Mouse (Mus musculus): ENCODE measurements around the gene Prpf38b.
A peak's percentile ranks its signal among the peaks of the same experiment; 100 is the strongest.
"Not testable (repeated sequence)": the region's sequence is repeated elsewhere in the genome, so short reads cannot be mapped to it uniquely, and the experiment has no call there.

Gene Prpf38b

DNA sequence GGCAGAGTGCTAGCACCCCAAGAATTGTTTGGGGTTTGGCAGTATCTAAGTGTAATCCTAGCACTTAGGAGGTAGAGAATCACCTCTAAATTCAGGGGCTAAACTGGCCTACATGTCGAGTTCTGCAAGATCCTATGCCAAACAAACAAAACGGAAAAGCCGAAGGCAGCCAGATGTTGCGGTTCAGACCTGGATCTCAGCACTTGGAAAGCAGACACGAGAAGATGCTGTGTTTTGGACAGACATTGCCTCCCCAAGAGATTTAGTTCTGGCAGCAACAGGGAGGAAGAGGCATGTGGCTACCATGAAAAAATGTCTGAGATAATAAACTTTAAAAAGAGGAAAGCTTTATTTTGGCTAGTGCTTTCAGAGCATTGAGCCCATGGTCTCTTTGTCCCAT is 10.8 kb downstream of the Prpf38b start:
- DNase-seq (ENCODE audit: low spot score in 2 of 2): no peak

DNA sequence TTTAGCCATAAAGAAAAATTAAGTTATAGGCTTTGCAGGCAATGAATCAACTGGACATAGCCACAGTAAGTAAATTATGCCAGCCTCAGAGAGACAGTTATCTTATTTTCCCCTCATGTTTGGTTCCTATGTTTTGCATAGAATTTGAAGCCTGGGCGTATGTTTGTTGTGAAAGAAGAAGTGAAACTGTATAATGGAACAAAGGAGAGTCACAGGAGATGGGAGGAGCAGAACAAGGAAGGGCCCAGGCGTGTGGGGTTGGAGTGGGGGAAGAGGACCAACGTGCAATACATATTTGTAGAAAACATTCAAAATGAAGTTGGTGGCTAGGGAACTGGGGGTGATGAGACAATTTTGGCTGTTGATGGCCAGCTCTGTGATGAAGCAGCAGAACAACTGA is 11.4 kb downstream of the Prpf38b start:
- DNase-seq (ENCODE audit: low spot score in 2 of 2): no peak

DNA sequence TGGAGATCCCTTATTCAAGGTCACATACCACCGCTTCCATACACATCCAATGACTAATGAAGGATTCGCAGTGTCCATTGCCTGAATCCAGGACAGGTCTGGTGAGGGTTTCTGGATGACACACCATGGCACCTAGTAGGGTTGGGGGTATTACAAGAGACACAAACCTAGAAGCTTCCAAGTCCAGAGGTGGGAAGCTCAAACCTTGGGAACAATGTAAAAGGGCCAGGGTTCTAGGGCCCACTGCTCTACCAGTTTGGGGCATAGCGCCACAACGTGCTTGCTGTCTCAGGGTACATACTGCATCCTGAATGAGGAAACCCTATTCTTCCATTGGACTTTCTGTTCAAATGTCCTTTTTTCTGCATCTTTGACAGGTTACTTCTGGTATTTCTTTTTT is 12.9 kb downstream of the Prpf38b start:
- DNase-seq (ENCODE audit: low spot score in 2 of 2): no peak

DNA sequence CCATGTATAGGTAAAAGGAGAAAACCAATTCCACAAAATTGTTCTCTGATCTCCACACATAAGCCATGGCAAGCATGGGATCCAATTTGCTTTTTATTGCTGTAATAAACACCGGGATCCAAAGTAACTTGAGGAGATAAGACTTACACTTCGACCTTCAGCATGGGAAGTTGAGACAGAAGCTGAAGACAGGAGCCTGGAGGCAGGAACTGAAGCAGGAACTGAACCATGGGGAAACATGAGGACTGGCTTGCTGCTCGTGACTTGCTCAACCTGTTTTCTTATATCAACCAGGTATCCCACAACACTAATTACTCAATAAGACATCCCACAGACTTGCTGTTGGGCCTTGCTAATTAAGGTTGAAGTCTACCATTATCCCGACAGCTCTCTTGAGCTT is 18.6 kb downstream of the Prpf38b start:
- no peak for DNase-seq (ENCODE audit: low spot score in 2 of 2)

DNA sequence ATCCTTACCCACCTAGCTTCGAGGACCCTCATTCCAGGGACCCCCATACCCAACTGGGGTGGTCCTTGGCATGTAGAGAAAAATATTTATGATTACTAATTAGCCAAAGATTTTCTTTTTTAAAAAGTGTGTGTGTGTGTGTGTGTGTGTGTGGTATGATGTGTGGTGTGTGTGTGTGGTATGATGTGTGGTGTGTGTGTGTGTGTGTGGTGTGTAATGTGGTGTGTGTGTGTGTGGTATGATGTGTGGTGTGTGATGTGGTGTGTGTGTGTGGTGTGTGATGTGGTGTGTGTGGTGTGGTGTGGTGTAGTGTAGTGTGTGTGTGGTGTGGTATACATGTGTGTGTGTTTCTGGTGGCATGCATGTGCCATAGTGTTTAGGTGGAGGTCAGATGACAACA is 19.4 kb downstream of the Prpf38b start:
- no peak for DNase-seq (ENCODE audit: low spot score in 2 of 2)

DNA sequence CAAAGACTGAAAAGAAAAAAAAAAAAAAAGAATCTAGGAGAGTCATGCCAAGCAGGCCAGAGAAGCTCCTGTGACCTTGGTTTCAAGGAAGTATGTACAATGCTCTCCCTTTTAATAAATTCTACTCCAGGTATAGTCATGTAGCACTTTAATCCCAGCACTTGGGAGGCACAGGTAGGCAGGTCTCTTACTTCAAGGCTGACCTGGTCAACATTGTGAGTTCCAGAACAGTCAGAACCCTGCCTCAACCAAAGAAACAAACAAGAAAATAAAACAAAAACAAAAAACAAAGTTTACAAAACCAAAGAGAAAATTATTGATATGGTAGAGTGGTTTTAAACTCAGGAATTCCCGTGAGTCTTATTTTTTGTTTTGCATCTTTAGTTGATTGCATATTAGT is 21.6 kb downstream of the Prpf38b start, which contains the start of gene Fndc7:
Gene Fndc7 (minus strand): TSS at position 101 of the 400 bp plus-strand sequence.
- DNase-seq (ENCODE audit: low spot score in 2 of 2): no peak

DNA sequence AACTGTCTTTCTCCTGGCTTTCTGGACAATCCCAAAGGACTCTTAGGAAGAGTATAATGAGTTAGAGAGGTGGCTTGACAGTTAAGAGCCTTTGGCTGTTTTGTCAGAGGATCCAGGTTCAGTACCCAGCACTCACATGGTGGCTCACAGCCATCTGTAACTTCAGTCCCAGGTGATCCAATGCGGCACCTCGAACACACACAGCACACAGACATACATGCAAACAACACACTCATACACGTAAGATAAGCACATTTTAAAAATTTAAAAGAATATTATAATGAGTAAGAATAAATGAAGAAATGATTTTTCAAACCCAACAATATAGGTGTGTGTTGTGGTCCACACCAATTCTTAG is 23.9 kb downstream of the Prpf38b start:
- no peak for DNase-seq (ENCODE audit: low spot score in 2 of 2)

DNA sequence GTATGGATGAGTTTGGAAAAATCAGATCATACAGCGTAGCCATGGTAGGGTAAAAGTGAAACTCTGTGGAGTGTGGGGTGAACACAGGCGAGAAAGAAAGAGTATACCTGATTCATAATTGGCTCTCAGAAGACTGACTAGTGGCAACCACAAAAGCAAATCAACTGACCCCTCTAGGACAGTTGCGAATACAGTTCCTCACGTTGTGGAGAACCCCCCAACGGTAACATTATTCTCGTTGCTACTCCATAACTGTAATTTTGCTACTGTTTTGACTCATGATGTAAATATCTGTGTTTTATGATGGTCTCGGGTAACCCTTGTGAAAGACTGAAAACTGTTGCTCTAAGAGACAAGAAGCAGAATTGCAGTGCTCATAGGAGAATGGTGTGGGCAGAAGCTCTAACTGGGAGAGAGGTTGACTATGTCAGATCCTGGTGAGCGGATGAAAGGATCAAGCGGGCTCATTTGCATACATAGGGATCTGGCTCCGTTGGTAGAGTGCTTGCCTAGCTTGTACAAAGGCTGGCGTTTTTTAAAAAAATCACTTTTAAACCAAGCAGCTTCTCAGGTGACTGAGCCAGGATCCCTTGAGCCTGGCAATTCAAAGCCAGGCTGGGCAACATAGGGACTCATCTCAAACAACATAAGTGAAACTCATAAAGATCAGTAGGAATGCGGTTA is 24.5 kb downstream of the Prpf38b start:
- no peak for DNase-seq (ENCODE audit: low spot score in 2 of 2)

DNA sequence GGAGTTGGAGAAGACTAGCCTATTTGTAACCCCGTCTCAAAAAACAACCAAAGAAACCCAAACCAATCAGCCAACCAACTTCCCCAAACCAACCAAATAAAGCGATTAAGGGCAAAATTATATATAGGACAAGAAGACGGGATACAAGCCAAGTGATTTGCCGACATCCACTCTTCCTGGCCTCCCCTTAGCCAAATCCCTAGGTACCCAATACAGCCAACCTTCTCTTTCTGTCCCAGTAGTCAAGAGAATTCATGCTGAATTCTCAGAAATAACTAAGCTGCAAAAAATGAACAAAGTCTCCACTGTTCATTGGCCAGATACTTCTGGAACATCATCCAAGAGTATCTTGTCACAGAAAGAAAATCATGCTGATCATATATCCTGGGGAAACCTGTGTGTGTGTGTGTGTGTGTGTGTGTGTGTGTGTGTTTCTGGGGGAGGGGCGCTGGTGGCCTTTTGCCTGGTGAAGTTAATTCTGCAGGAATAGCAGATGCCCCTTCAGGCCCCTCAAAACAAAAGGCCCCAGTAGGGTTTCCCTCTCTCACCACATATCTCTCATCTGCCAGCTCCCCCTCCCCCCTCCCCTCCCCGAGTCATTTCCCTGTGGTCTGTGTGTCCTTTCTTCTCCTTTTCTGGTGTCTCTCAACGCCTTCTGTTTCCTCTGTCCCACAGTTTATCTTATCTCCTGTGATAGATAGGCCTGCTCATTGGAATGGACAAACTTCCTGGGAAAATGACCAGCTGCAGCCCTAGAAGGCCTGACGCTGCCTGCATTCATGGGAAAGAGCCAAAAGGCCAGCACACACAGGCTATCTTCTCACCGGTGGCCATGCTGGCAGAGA is 25.6 kb downstream of the Prpf38b start:
- no peak for DNase-seq (ENCODE audit: low spot score in 2 of 2)

DNA sequence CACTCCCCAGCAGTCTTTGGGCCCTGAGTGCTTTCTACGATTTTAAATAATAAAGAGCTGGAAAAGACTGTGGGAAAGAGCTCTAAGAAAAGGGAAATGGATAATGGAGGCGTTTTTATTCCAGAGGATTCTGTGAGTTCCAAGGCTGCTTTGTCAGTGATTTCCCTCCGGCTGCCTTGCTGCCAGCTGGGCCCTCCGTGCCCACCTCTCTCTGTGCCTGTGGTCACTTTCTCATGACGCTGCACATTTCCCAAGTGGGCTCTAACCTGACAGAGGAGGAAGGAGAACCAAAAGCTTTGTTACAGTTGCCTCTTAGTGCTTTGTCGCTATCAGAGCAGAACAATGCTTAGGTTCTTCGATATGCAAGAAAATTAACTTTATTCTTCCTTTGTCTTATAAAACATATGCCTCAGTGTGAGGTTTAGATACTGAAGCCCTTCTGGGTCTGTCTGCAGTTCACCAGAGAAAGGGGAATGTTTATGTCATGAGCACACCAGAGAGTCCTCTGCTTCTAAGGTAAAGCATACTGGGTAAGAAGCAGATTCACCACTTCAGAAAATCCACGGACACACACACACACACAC is 26.7 kb downstream of the Prpf38b start:
- no peak for DNase-seq (ENCODE audit: low spot score in 2 of 2)

DNA sequence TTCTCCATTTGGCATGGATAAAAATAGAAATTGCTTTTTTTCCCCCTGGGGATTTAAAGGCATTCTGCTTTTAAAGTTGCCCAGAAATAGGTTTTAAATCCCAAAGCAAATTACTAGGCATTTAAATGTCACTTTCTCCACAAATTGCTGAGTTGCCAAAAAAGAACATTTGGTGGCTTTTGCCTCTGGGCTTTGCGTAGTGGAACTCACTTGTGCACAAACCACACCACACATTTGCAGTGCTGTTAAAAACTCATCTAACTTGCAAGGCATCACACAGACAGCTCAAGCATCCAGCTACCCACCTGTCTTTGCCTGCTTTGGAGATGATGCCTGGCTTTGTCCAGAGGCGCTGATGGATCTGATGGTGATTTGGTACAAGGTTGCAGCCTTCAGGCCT is 28.5 kb downstream of the Prpf38b start:
- no peak for DNase-seq (ENCODE audit: low spot score in 2 of 2)

DNA sequence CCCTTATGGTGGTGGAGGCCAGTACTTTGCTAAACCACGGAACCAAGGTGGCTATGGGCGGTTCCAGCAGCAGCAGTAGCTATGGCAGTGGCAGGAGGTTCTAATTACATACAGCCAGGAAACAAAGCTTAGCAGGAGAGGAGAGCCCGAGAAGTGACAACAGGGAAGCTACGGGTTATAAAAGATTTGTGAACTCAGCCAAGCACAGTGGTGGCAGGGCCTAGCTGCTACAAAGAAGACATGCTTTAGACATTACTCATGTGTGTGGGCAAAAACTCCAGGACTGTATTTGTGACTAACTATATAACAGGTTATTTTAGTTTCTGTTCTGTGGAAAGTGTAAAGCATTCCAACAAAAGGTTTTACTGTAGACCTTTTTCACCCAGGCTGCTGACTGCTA is 29.7 kb downstream of the Prpf38b start:
- DNase-seq (ENCODE audit: low spot score in 2 of 2): not testable (repeated sequence)

DNA sequence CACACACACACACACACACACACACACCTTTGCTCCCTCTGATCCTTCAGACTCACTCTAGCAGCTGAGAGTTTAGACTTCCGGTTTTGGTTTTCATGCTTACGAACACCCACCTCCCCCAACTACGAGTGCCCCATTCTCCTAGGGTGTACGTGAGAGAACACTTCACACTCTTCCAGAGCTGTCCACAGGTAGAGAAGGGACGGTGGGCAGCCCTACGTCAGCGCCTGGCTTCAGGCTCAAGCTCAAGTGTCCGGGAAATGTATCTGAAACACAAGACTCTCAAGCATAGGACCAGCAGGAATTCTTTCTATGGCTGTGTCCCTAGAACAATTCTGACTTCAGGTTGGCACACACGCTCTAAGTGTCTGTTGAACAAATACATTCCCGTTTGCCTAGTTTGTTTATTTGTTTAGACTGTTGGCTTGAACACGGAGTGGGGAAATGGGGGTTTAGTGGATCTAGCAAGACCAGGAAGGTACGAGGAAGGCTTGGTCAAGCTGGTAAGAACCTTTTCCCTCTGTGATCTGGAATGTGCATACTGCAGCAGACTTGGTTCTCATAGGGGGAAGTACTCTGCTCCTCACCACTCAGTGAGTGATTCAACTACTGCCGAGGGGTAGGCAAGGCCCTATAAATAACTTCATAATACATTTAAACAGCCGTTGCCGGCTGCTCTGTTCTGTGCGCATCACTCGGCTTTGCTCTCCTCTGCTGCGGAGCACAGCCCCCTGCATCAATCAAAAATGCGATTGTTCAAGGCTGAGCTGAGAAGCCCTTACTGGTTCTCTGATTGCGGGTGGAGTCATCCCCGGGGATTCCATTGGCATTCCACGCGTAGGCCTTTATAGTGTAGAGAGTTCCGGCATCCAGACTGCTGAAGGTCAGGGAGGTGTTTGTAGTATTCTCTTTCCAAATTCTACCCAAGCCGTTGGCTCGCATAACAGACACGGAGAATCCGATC is 30.7 kb downstream of the Prpf38b start:
- peak; percentile 42 to 48 for DNase-seq (ENCODE audit: low spot score in 2 of 2)

DNA sequence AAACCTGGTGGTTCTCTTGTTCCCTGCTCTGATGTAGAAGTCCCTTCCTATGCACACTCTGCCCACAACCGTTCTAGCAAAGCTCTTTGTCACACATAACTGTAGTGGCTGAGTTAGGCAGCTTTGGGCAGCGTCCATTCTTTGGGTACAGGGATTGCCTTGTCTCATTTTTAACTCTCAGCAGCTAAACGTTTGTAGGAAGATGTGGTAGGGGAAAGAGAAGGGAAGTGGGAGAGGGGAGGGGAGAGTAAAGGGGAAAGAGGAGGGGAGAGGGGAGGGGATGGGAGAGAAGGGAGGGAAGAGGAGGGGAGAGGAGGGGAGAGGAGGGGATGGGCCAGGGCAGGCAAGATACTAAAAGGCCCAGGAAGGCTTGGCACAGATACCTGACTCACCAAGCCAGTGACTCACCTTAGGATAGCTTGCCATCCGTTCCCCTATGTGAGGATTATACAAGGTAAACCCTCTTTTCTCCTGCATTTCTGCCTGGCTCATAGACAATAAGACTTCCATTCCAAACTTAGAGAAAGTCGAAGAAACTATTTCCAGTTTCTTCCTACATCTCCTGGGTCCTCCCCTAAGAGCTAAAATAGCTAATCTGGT is 31.6 kb downstream of the Prpf38b start:
- DNase-seq (ENCODE audit: low spot score in 2 of 2): no peak

DNA sequence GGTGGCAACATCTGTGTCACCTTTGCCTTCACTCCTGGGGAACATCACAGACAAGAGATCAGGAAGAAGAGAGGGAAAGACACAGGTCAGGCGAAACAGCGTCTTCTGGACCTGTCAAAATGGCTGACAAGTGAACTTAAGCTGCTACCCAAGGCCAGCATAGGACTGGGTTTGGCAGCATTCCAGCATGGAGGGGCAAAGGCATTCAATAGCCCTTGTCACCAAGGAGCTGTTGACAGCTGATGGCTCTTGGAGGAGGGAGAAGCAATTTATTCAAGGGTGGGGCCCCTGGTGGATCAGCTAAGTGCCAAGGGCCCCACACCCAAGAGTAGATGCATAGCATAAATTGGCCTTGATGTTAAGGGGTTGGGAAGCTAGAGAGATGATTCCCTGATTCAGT is 32.4 kb downstream of the Prpf38b start:
- no peak for DNase-seq (ENCODE audit: low spot score in 2 of 2)

DNA sequence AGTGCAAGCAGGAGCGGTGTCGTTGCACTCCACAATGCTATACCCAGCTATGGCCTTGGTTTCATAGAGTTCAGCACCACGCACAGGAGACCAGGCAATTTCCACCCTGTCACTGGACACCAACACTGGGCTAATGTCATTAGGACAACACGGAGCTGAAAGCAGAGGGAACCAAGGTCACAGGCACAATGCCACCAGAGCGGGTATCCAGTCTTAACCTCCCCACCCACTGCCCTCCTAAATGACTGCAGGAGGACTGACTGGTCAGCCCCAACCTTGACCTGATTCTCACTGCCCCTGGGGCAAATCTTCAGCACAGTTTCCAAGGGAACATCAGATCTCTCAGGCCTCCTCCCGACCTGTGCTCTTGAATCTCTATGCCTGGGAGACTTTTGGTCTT is 40.9 kb downstream of the Prpf38b start:
- DNase-seq (ENCODE audit: low spot score in 2 of 2): no peak

DNA sequence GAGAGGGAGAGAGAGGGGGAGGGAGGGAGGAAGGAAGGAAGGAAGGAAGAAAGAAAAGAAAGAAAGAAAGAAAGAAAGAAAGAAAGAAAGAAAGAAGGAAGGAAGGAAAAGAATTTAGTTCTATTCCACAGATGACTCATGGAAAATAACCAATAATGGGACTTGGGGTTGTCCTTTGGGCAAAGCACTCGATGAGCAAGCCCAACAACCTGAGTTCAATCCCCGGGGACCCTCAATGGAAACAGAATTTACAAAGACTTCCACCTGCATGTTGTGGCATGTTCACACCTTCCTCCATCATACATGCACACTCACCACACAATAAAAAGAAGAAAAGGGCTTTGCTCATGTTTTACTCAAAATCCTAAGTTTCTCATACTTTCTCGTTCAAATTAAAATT is 44.1 kb downstream of the Prpf38b start:
- DNase-seq (ENCODE audit: low spot score in 2 of 2): no peak

DNA sequence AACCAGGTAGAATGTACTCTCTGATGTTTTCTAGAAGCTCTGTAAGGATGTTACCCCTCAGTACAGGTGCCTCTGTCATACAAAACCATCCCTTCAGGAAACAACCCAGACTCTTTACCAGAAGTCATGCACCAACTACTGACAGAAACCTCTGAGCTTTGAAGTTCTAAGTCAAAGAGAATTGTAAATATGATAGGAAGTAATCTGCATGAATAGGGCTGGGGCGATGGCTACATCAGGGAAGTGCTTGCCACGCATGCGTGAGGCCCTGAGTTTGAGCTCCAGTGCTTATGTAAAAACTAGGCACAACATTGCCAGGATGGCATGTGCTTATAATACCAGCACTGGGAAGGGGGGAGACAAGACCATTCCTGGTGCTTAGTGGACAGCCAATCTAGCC is 45.9 kb downstream of the Prpf38b start:
- DNase-seq (ENCODE audit: low spot score in 2 of 2): no peak

DNA sequence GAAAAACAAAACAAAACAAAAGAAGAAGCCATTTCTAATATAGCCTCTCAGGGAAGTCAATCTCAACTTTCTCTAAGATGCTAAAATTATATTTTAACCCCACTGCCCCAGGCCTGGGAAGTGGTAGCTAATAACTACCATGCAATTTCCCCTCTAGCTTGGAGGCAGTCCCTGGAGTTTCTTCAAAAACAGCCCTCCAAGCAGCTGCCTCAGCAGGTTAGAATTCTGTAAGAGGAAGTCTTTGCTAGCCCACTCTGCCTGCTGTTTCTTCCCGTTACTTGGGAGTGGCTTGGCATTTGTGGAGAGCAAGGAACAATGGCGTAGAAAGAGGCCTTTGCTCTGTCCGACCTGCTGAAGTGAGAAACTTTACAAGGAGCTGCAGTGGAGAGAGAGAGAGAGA is 46.4 kb downstream of the Prpf38b start:
- DNase-seq (ENCODE audit: low spot score in 2 of 2): no peak

DNA sequence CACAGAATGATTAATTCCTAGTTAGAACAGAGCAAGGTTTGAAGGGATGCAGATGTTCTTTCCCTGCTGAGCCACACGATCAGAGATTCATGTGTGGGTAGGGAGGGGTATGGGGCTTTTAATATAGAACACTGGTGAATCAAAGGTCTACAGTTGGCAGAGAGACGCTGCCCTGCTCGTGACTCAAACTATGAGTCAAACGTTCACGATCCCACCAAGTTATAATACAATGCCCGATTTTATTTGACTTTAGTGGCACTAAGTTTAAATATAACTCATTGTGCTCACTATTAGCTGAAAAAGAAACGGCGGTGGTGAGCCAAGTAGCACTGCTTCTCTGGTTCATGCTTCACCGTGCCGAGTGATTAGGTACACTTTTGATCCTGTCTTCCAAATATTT is 48.4 kb downstream of the Prpf38b start:
- peak in 1 of 2 experiments; percentile 20 for DNase-seq (ENCODE audit: low spot score in 2 of 2)

DNA sequence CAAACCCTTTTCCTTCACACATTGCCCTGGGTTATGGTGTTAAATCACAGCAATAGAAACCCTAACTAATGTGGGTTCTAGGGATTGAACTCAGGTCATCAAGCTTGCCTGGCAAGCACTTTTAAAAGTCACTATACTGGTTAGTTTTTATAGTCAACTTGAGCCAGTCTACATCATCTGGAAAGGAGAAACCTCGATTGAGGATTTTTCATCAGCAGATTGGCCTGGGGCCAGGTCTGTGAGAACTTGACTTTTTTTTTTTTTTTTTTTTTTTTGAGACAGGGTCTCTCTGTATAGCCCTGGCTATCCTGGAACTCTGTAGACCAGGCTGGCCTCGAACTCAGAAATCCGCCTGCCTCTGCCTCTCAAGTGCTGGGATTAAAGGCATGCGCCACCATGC is 49.2 kb downstream of the Prpf38b start:
- not testable (repeated sequence) for DNase-seq (ENCODE audit: low spot score in 2 of 2)
